Mouse (Mus musculus) layer of hippocampus, adult 8-10 months (tissue): ENCODE measurements around the gene Ogfod3. TPM values are rescaled to one million over a fixed set of nuclear protein-coding genes. Genes with fewer than 3 reads are reported as not detected.

Source experiments
- total RNA-seq, 4 experiments: library from RNA; stranded (reverse); gene quantifications; 2 replicates each; pipeline ENCODE4 v1.2.4; 2022

Gene Ogfod3
- total RNA-seq, 4 experiments from 2014 or later = 4.4 to 12.7 (median 7.1) TPM

Other genes with a start within 250 kb of the Ogfod3 start
- gene Csnk1d, start 213.4 kb downstream of the Ogfod3 start, total RNA-seq = 100 to 1,000 TPM; 120 to 153 (median 134) TPM
- not detected for gene Cd7, start 165.3 kb downstream of the Ogfod3 start, total RNA-seq
- gene Sectm1b, start 141.1 kb downstream of the Ogfod3 start, total RNA-seq = not detected
- gene Sectm1a, start 123.5 kb downstream of the Ogfod3 start, total RNA-seq = not detected
- not detected for gene Tex19.2, start 86.0 kb downstream of the Ogfod3 start, total RNA-seq
- not detected for gene Tex19.1, start 58.6 kb downstream of the Ogfod3 start, total RNA-seq
- under 1 TPM; 0.22 to 0.45 (median 0.40) TPM for gene Uts2r, start 44.4 kb downstream of the Ogfod3 start, total RNA-seq
- gene Hexdc, start 278 bp downstream of the Ogfod3 start, total RNA-seq = 10 to 100 TPM; 21.6 to 27.6 (median 26.1) TPM
- gene Cybc1, start 24.6 kb upstream of the Ogfod3 start, total RNA-seq = 10 to 100 TPM; 22.1 to 25.3 (median 24.3) TPM
- 10 to 100 TPM; 42.9 to 71.2 (median 51.7) TPM for gene Narf, start 32.5 kb upstream of the Ogfod3 start, total RNA-seq
- 10 to 100 TPM; 65.3 to 83.7 (median 78.3) TPM for gene Foxk2, start 55.3 kb upstream of the Ogfod3 start, total RNA-seq
- 10 to 100 TPM; 54.5 to 70.7 (median 61.0) TPM for gene Wdr45b, start 149.7 kb upstream of the Ogfod3 start, total RNA-seq
- 10 to 100 TPM; 49.0 to 57.9 (median 53.8) TPM for gene Rab40b, start 183.5 kb upstream of the Ogfod3 start, total RNA-seq
- gene Fn3krp, start 216.7 kb upstream of the Ogfod3 start, total RNA-seq = 10 to 100 TPM; 48.4 to 51.6 (median 51.1) TPM
- gene Fn3k, start 230.2 kb upstream of the Ogfod3 start, total RNA-seq = 10 to 100 TPM; 40.7 to 57.9 (median 49.9) TPM
- gene Tbcd, start 247.2 kb upstream of the Ogfod3 start, total RNA-seq = 10 to 100 TPM; 40.3 to 43.8 (median 42.4) TPM